Mouse (Mus musculus) neural tube, embryonic 13.5 days (tissue): ENCODE data around the gene Cxcl14. TPM values are rescaled to one million over a fixed set of nuclear protein-coding genes. Genes with fewer than 3 reads are reported as not detected.

Experiments
- ATAC-seq: fragments of 200-750 bp; cut with Nextera tagmentation; 2 replicates; pipeline ENCODE4 v1.8.0; 2017; ENCODE audit warnings: low read depth, mild to moderate bottlenecking, moderate TSS enrichment, moderate library complexity
- H3K27ac ChIP-seq: fragments of 300-500 bp; sonication (generic); replicated peaks from 2 replicates; pipeline ENCODE4 v1.5.1; 2015; ENCODE audit warnings: moderate library complexity, mild to moderate bottlenecking, inconsistent platforms
- H3K27me3 ChIP-seq: fragments of 300-500 bp; sonication (generic); 2 replicates; pipeline ENCODE4 v1.6.1; 2015; ENCODE audit warnings: mild to moderate bottlenecking, inconsistent platforms
- H3K36me3 ChIP-seq: fragments of 300-500 bp; sonication (generic); 2 replicates; pipeline ENCODE4 v1.6.1; 2015; ENCODE audit warnings: mild to moderate bottlenecking, inconsistent platforms
- H3K4me1 ChIP-seq: fragments of 300-500 bp; sonication (generic); replicated peaks from 2 replicates; pipeline ENCODE4 v1.6.1; 2015; ENCODE audit warnings: inconsistent platforms
- H3K4me2 ChIP-seq: fragments of 300-500 bp; sonication (generic); 2 replicates; pipeline ENCODE4 v1.6.1; 2015; ENCODE audit warnings: inconsistent platforms, mild to moderate bottlenecking, moderate library complexity
- H3K4me3 ChIP-seq: fragments of 300-500 bp; sonication (generic); 2 replicates; pipeline ENCODE4 v1.5.1; 2015; ENCODE audit warnings: mild to moderate bottlenecking, inconsistent platforms
- H3K9ac ChIP-seq: fragments of 300-500 bp; sonication (generic); 2 replicates; pipeline ENCODE4 v1.6.1; 2015; ENCODE audit warnings: moderate library complexity, mild to moderate bottlenecking, inconsistent platforms
- H3K9me3 ChIP-seq: fragments of 300-500 bp; sonication (generic); 2 replicates; pipeline ENCODE4 v1.6.1; 2016; ENCODE audit warnings: inconsistent platforms
- WGBS: fragments of 180-500 bp; shearing (Covaris S2); methylation state at CpG from one replicate; pipeline ENCODE4 v1.1.7; 2015; 5-methylcytosine and 5-hydroxymethylcytosine counted together
- polyA plus RNA-seq: library from polyadenylated mRNA; unstranded; fragments of >200 nt; fragmentation: Nextera tagmentation; extraction: Ambion mirVana; gene quantifications from 2 replicates; pipeline ENCODE4 v1.2.1, GENCODE M21; 2015

The Cxcl14 gene
- polyA plus RNA-seq, 1 experiment from 2014 or later: 3.0 TPM

DNA sequence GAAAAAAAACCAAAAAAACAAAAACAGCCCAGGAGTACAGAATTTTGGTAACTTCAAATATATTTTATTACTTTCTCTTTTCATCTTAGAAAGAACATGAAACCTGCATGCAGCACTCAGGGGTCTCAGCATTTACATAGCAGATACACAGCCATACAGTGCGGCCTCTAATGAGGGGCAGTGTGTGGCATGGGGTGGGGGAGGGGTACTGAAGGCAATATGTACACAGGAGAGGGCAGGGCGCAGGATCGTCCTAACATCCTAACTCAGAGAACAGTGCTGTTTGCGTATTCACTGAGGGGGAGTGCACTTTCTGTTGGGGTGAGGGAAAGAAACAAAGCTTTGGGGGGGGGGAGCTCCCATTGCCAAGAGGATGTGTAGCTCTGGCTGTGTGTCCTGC is 7.8 kb downstream of the Cxcl14 start:
- ATAC-seq: no peak
- peaks cover 11% of the 10 kb centered on the region for H3K4me1 ChIP-seq
- H3K4me3 ChIP-seq: no peak overlapping the region
- WGBS: 35% methylated on average over 4 of the region's 4 CpGs
- no peaks in the 10 kb centered on the region for H3K9me3 ChIP-seq
- no peak overlapping the region for H3K27ac ChIP-seq
- peaks cover 33% of the 10 kb centered on the region for H3K27me3 ChIP-seq
- H3K9ac ChIP-seq: no peak overlapping the region
- H3K36me3 ChIP-seq: no peaks in the 10 kb centered on the region
- no peak overlapping the region for H3K4me2 ChIP-seq

DNA sequence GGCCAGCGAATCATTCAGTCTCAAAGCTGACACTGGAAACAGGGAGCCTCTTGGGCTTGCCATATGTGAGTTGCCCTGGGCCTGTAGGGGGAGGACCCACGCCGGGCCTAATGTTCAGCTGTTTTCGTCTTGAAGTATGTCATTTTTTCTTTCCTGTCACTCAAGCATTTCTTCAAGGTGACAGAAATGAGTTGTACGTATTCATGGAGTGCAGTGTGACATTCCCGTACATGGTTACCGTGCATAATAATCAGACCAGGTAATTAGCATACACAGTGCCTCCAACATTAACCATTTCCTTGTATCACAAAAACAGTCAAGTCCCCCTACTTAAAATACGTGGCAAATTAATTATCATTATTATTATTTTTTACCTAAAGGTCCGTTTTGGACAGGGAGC is 9.3 kb downstream of the Cxcl14 start:
- Histone ChIP-seq H3K4me3 (no peak overlapping the region), H3K27me3 (peaks cover 18% of the 10 kb centered on the region), H3K9me3 (no peaks in the 10 kb centered on the region), H3K4me2 (no peak overlapping the region), H3K9ac (no peak overlapping the region), H3K27ac (no peak overlapping the region), H3K36me3 (no peaks in the 10 kb centered on the region), H3K4me1 (peaks cover 11% of the 10 kb centered on the region)
- 62% methylated on average over 9 of the region's 9 CpGs for WGBS
- ATAC-seq: no peak

DNA sequence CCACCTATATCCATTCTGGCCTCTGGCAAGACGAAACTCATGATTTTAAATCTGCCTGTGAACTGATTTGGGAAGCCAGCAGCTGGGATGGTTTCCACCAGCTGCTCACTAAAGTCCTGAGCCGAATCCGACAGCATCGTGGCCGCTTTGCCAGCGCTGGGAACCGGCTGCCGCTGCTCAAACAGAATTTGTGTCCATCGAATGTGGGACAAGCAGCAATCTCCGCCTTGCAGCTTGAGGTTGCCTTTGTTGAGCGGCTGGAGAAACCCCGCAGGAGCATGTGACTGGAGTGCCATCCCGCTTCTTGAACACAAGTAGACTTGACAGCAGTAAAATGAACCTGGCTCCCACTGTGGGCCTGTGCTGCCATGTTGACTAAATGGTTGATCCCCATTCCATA is 13.0 kb downstream of the Cxcl14 start:
- no peak overlapping the region for H3K27ac ChIP-seq
- H3K4me1 ChIP-seq: peaks cover 5% of the 10 kb centered on the region; the same call in 1 of the 2 replicates
- H3K9ac ChIP-seq: no peak overlapping the region
- H3K36me3 ChIP-seq: no peaks in the 10 kb centered on the region
- ATAC-seq: no peak
- no peaks in the 10 kb centered on the region for H3K9me3 ChIP-seq
- no peak overlapping the region for H3K4me3 ChIP-seq
- 0 out of 2 replicates have a peak, but pooled peaks cover 14% of the 10 kb centered on the region for H3K27me3 ChIP-seq
- WGBS: 87% methylated on average over 13 of the region's 13 CpGs
- no peak overlapping the region for H3K4me2 ChIP-seq

DNA sequence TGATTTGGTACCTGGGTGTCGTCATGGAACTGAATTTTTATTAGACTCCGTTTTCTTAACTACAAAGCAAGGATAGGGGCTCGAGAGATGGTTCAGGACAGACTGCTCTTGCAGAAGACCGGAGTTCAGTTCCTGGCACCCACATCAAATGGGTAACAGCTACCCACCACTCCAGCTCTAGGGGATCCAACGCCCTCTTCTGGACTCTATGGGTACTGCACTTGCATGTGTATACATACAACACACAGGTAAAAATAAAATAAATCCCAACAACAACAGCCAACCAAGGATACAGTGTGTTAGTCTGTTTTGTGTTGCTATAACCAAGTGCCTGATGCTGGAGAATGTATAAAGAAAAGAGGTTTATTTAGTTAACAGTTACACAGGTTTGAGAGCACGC is 16.0 kb downstream of the Cxcl14 start:
- Histone ChIP-seq H3K4me3 (no peak overlapping the region), H3K27me3 (peaks cover 14% of the 10 kb centered on the region; the same call in 1 of the 2 replicates), H3K9me3 (no peaks in the 10 kb centered on the region), H3K4me2 (no peak overlapping the region), H3K9ac (no peak overlapping the region), H3K27ac (no peak overlapping the region), H3K4me1 (no peaks in the 10 kb centered on the region), H3K36me3 (no peaks in the 10 kb centered on the region)
- ATAC-seq: no peak
- WGBS: 79% methylated on average over 6 of the region's 6 CpGs

DNA sequence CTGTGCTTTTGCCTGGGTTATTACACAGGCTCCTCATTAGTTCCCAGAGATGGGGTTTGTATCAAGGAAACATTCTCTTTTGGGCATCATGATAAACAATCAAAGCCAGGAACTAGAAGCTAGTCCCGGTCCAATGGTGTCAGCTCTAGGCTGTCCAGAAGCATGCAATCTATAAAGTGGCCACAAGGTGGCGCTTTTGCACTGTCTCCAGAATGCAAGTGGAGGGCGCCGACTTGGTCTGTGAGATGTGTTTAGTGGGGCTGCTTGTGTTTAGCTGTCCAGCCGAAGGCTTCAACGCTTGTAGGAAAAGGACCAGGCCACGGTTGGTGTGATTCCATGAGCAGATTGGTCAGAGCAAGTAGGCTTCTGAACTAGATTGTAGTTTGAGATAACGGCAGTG is 16.9 kb downstream of the Cxcl14 start:
- ATAC-seq: peak; percentile 94
- WGBS: 21% methylated on average over 8 of the region's 8 CpGs
- H3K9ac ChIP-seq: no peak overlapping the region
- no peak overlapping the region for H3K27ac ChIP-seq
- no peaks in the 10 kb centered on the region for H3K4me1 ChIP-seq
- no peaks in the 10 kb centered on the region for H3K36me3 ChIP-seq
- no peak overlapping the region for H3K4me3 ChIP-seq
- no peaks in the 10 kb centered on the region for H3K9me3 ChIP-seq
- H3K4me2 ChIP-seq: no peak overlapping the region
- H3K27me3 ChIP-seq: peaks cover 14% of the 10 kb centered on the region; the same call in 1 of the 2 replicates

DNA sequence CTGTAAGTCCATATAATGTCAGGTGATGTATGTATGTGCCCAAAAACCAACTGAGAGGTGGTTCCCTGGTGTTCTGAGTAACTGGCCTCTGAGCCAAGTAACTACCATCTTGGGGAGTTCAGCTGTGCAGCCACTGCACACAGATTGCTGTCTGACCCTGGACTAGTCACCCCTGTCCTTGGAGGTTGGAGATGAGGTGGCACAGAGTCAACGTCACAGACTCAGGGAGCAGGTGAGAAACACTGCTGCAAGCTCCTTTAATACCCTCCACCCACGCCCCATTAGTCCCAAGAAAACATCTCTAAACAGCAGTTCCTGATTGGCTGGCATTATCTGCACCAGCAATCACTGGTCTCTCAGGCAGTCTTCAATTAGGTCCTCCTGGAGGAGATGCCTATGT is 21.2 kb downstream of the Cxcl14 start:
- Histone ChIP-seq H3K9ac (no peak overlapping the region), H3K4me2 (no peak overlapping the region), H3K36me3 (no peaks in the 10 kb centered on the region), H3K9me3 (peaks cover 3% of the 10 kb centered on the region; the same call in 1 of the 2 replicates), H3K27ac (no peak overlapping the region), H3K4me3 (no peak overlapping the region), H3K27me3 (peaks cover 4% of the 10 kb centered on the region), H3K4me1 (no peaks in the 10 kb centered on the region)
- no peak for ATAC-seq
- WGBS: 62% methylated on average over 2 of the region's 2 CpGs

DNA sequence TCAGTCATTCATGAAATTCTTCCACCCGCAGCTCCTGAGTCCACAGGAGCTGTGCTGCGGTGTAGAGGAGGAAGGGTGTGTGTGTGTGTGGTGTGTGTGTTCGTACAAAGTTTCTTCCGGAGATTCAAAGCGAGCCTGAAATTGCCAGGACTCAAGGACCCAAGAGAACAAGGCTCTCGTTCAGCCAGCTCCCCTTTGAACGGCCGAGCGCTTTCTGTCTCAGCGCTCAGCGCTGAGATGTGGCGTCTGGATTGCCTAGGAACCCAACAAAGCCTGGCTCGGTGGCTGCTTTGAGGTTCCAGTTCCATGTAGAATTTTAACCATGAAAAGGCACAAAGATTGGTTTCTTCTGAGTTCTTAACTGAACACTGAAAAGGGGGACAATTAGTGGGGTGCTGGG is 26.2 kb downstream of the Cxcl14 start:
- no peaks in the 10 kb centered on the region for H3K36me3 ChIP-seq
- 61% methylated on average over 13 of the region's 13 CpGs for WGBS
- H3K4me1 ChIP-seq: no peaks in the 10 kb centered on the region; the same call in 1 of the 2 replicates
- H3K4me3 ChIP-seq: no peak overlapping the region
- H3K27me3 ChIP-seq: peaks cover 35% of the 10 kb centered on the region
- H3K9me3 ChIP-seq: peaks cover 3% of the 10 kb centered on the region; the same call in 1 of the 2 replicates
- H3K4me2 ChIP-seq: no peak overlapping the region
- H3K9ac ChIP-seq: no peak overlapping the region
- H3K27ac ChIP-seq: no peak overlapping the region
- ATAC-seq: no peak

DNA sequence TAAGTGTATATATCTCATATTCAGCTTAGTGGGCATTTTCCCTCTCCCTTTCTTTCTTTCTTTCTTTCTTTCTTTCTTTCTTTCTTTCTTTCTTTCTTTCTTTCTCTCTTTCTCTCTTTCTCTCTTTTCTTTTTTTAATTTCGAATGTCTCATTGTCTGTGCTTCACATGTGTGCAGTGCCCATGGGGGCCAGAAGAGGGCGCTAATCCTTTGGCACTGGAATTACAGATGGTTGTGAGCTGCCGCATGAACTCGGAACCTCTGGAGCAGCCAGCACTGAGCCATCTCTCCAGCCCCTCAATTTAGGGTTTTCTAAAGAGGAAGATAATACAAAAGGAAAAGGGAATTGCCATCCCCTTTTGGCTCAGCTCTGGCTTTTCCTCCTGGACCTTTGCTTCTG is 29.0 kb downstream of the Cxcl14 start:
- 79% methylated on average over 4 of the region's 4 CpGs for WGBS
- H3K36me3 ChIP-seq: no peaks in the 10 kb centered on the region
- H3K4me1 ChIP-seq: no peaks in the 10 kb centered on the region; the same call in 1 of the 2 replicates
- ATAC-seq: no peak
- peaks cover 62% of the 10 kb centered on the region for H3K27me3 ChIP-seq
- H3K4me2 ChIP-seq: no peak overlapping the region
- no peak overlapping the region for H3K27ac ChIP-seq
- H3K4me3 ChIP-seq: no peak overlapping the region
- no peaks in the 10 kb centered on the region; the same call in none of the 2 replicates for H3K9me3 ChIP-seq
- H3K9ac ChIP-seq: no peak overlapping the region

DNA sequence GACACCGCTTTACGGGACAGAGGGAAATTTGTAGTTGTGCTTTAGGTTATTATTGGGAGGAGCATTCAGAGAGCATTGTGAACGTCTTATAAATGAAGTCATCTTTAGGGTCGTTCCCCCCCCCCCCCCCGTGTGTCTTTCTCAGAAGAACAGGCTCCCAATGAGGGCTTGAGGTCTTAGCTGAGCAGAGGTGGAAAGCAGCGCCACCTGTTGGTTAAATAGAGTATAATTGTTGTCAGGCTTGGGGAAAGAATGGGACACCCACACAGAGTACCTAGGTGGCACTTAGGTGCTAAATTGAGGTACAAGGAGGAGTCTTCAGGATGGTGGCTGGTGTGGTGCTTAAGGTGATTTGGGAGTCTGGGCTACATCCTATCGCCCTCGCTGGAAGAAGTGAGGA is 29.9 kb downstream of the Cxcl14 start:
- WGBS: 39% methylated on average over 8 of the region's 8 CpGs

DNA sequence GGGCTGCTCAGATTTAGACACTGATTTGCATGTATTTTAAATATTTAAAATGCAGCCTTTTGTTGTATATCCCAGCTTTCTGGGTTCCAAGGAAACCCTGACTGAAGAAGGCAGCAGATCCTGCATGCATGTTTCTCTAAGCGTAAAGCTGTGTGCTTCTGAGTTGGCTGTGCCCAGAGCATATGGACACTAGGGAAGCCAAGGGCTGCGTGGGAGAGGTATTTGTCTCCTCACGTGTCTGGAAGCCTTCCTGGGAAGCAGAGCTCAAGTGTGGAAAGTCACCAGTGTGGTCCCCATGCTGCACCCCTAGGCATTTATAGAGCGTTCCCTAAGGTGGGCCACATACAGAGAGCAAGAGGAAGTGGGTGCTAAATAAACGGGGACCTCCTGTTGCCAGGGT is 30.7 kb downstream of the Cxcl14 start:
- no peaks in the 10 kb centered on the region; the same call in 1 of the 2 replicates for H3K9me3 ChIP-seq
- 72% methylated on average over 5 of the region's 5 CpGs for WGBS
- no peak overlapping the region for H3K27ac ChIP-seq
- no peaks in the 10 kb centered on the region; the same call in 1 of the 2 replicates for H3K4me1 ChIP-seq
- H3K9ac ChIP-seq: no peak overlapping the region
- H3K4me2 ChIP-seq: no peak overlapping the region
- peaks cover 80% of the 10 kb centered on the region for H3K27me3 ChIP-seq
- ATAC-seq: no peak
- H3K36me3 ChIP-seq: no peaks in the 10 kb centered on the region
- H3K4me3 ChIP-seq: no peak overlapping the region

More for the DNA sequence above, 29.9 kb downstream of the Cxcl14 start:
- no peaks in the 10 kb centered on the region; the same call in 1 of the 2 replicates for H3K4me1 ChIP-seq
- H3K36me3 ChIP-seq: no peaks in the 10 kb centered on the region
- no peaks in the 10 kb centered on the region; the same call in none of the 2 replicates for H3K9me3 ChIP-seq
- ATAC-seq: peak; percentile 32; the same call in 1 of the 2 replicates
- H3K9ac ChIP-seq: no peak overlapping the region
- H3K4me2 ChIP-seq: no peak overlapping the region
- H3K27me3 ChIP-seq: peaks cover 72% of the 10 kb centered on the region
- H3K4me3 ChIP-seq: no peak overlapping the region
- H3K27ac ChIP-seq: no peak overlapping the region

DNA sequence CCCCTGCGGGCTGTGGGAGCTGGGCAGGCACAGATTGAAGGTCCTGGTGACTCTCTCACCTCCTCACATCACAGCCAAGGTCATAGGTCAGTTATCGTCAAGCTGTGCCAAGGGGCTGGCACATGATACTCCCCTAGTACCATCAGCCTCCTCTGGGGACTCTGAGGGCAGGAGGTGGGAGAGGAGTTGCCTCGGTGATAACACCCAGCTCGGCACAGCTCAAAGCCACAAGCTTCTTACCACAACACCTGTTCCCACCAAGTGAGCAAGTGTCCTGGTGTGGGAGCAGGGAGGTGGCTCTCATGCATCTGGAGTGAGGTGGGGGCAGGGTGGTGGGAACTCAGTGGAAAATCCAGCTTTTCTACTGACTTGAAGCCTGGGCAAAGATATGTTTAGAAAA is 34.1 kb downstream of the Cxcl14 start:
- Histone ChIP-seq H3K27ac (no peak overlapping the region), H3K36me3 (no peaks in the 10 kb centered on the region), H3K9ac (no peak overlapping the region), H3K9me3 (no peaks in the 10 kb centered on the region; the same call in 1 of the 2 replicates), H3K4me3 (no peak overlapping the region), H3K27me3 (peaks cover 92% of the 10 kb centered on the region), H3K4me2 (no peak overlapping the region), H3K4me1 (peaks cover 28% of the 10 kb centered on the region)
- ATAC-seq: no peak
- WGBS: 60% methylated on average over 4 of the region's 4 CpGs

DNA sequence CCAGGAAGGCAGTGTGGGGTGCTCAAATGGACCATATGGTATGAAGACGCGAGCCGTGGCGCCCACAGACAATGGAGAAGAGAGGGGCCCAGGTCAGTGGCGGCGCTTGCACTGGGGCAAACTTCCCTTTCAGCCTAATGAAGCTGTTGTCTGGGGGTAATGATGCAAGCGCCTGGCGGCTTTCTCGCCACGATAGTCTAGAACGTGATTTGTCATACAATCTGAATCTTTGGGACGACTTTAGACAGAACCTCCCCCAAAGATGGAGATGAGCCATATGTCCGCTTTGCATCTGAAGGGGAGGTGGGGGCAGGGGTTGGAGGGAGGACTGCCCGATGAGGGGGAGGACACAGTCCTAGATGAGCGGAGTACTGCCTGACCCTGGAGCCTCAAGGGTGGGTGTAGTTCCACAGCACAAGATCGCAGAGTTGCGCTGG is 36.0 kb downstream of the Cxcl14 start:
- ATAC-seq: peak; percentile 24
- Histone ChIP-seq H3K4me2 (no peak overlapping the region), H3K9me3 (no peaks in the 10 kb centered on the region; the same call in 1 of the 2 replicates), H3K27ac (no peak overlapping the region), H3K27me3 (peaks cover 100% of the 10 kb centered on the region), H3K4me1 (peaks cover 43% of the 10 kb centered on the region), H3K9ac (0 out of 2 replicates have a peak overlapping the region, but pooled peaks have one; percentile 17), H3K4me3 (no peak overlapping the region), H3K36me3 (no peaks in the 10 kb centered on the region)
- WGBS: under 1% methylated on average over 17 of the region's 17 CpGs

DNA sequence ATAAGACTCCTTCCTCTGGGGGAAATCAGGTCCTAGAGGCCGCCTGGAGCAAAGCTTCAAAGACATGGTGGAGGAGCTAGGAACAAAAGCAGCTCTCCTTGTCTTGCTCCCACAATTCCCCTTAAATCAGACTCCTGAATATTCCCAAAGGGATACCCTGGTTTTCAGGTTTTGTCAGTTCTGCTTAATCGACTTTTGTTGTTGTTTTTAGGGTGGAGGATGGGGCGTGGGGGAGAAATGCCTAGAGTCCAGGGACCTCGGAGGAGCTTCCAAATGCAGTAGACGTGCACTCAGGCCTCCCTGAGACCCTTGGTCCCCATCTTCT is 36.5 kb downstream of the Cxcl14 start:
- peaks cover 44% of the 10 kb centered on the region for H3K4me1 ChIP-seq
- no peak overlapping the region for H3K4me2 ChIP-seq
- peaks cover 100% of the 10 kb centered on the region for H3K27me3 ChIP-seq
- H3K36me3 ChIP-seq: no peaks in the 10 kb centered on the region
- ATAC-seq: no peak
- WGBS: 3% methylated on average over 5 of the region's 5 CpGs
- no peak overlapping the region for H3K4me3 ChIP-seq
- no peaks in the 10 kb centered on the region; the same call in 1 of the 2 replicates for H3K9me3 ChIP-seq
- no peak overlapping the region for H3K27ac ChIP-seq
- 0 out of 2 replicates have a peak overlapping the region, but pooled peaks have one; percentile 17 for H3K9ac ChIP-seq
